Mouse (Mus musculus) erythroblast, embryonic 14.5 days (primary cell): ENCODE results near the gene Naaa.

Source experiments
- GATA1 ChIP-seq: IDR thresholded peaks from 2 replicates; pipeline ENCODE4 v1.6.1; 2012; ENCODE audit warnings: low read length, inconsistent platforms, mixed read lengths
- TAL1 ChIP-seq: IDR thresholded peaks from 3 replicates; pipeline ENCODE4 v1.6.1; 2012; ENCODE audit warnings: low read length, inconsistent platforms, mixed read lengths

DNA sequence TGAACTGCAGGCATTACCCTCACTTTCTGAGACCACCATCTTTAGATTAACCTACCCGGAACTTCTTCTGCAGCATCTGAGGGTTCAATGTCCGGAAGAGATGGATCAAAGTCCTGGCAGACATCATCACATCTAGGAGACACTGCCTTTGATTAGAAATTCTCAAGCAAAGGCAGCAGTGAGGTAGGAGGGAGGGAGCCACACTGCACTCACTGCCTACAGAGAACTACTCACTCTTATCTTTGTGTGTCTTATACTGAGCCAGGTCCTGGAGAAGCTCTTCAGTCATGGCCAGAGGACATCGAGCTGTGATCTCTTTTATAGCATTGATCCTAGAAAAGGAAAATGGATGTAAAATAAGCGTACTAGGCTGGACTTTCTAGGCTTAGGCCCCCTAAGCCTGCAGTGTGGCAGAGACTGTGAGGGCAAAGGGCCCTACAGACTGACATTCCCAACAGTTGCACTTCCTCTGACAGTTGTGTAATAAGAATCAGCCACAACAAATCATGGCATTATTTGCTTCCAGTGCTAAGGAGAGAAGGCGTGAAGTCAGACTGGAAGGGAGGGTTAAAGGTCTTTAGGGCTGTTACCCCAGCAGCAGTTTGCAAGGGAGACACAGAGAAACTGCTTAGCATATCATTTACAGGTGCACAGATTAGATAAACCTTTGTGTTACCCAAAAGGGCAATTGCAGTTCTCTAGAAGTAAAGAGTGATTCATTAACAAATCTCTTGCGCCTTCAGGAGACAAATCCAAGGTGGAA is 13.9 kb upstream of the Naaa start:
- no peak for TF ChIP-seq GATA1
- no peak for TF ChIP-seq TAL1
